Comparison of ENCODE assay signal across 8 mouse cellular contexts in the genomic region with DNA sequence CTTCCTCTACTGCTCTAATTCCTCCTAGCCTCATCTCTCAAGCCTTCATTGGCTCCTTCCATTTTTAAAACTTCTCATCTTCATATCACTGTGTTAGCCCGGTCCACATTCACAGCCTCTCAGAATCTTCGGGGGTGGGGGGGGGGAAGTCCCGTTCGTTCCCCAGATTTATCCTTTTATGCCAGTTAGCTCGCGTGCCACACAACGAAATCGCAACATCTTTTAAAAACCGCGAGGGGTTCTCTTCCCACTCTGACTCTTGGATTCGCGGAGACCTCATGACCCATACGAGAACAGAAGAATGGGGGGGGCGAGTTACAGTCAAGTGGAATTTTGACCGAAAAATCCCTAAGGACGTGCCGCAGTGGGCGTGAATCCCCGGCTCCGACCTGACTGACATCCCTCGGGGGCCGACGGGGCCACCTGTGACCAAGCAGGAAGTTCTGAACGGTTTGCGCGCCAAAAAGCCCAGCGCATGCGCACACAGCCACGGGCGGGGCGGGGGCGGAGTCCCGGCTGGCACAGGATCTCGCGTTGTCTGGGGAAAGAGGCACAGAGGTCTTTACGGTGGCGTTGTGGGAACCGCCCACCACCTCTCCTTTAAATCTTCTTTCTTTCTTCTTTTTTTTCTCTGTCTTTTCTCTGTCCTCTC. TPM values are rescaled to one million over a fixed set of nuclear protein-coding genes. Genes with fewer than 3 reads are reported as not detected.
DNase-seq lines count a peak whose midpoint lies in the region; ATAC-seq lines count a peak whose summit lies in the region.

No protein-coding gene starts in this region.

- no peaks in the 10 kb centered on the region for H3K9me3 ChIP-seq in hindbrain, embryonic 13.5 days

- H3K9ac ChIP-seq in hindbrain, embryonic 13.5 days: peak overlapping the region; percentile 86

- peak overlapping the region; percentile 74 for H3K4me2 ChIP-seq in hindbrain, embryonic 13.5 days

- peak overlapping the region; percentile 53 for H3K4me3 ChIP-seq in hindbrain, embryonic 13.5 days

- peak; percentile 96 for DNase-seq in R1 (ENCODE audit: low read depth, low spot score)
- peak; percentile 98 to 99 for DNase-seq in cerebellum, postnatal 14 days
- peak; percentile 92 to 93 for DNase-seq in frontal cortex, postnatal 14 days (ENCODE audit: low spot score in 2 of 2)
- peak; percentile 94 to 98 for DNase-seq in layer of hippocampus, postnatal 25 days (ENCODE audit: extremely low spot score in 1 of 2, low spot score in 1 of 2)
- DNase-seq in lung, postnatal 14 days: peak; percentile 96
- peak; percentile 96 for DNase-seq in ovary, postnatal 36 days (ENCODE audit: low spot score)
- DNase-seq in thymus, postnatal 14 days: peak; percentile 99

- H3K27ac ChIP-seq in hindbrain, embryonic 13.5 days: peak overlapping the region; percentile 99

- WGBS in hindbrain, embryonic 13.5 days: under 1% methylated on average over 38 of the region's 38 CpGs

- H3K27me3 ChIP-seq in hindbrain, embryonic 13.5 days: no peaks in the 10 kb centered on the region

- H3K4me1 ChIP-seq in hindbrain, embryonic 13.5 days (replicated peaks): peaks cover 15% of the 10 kb centered on the region

- ATAC-seq in hindbrain, embryonic 13.5 days (ENCODE audit: low FRiP score): peak; percentile 95

- no peaks in the 10 kb centered on the region for H3K36me3 ChIP-seq in hindbrain, embryonic 13.5 days

RNA-seq across cellular contexts. Expression of a gene that starts 0.8 kb away (rescaled TPM):
- 39.0 and 45.1 TPM in 2 replicates for polyA plus RNA-seq in hindbrain, embryonic 13.5 days (2015; fragmentation: Nextera tagmentation; extraction: Ambion mirVana)
- 10 to 100 TPM; 25.2 to 28.3 TPM for total RNA-seq in layer of hippocampus, postnatal 25 days (2021)

RNA-seq across cellular contexts. Expression of a gene that starts 22.6 kb away (rescaled TPM):
- polyA plus RNA-seq in hindbrain, embryonic 13.5 days (2015; fragmentation: Nextera tagmentation; extraction: Ambion mirVana): 27.1 and 27.2 TPM in 2 replicates
- 10 to 100 TPM; 51.3 to 51.5 TPM for total RNA-seq in layer of hippocampus, postnatal 25 days (2021)

Comparison
In these comparisons a context has a peak if more than half of its experiments do, and no peak if none do; other contexts are left out.
1. Peak in every context shown above with its lines: DNase-seq, ATAC-seq, H3K4me3 ChIP-seq and H3K27ac ChIP-seq.